Mouse (Mus musculus) heart, adult 9 months (tissue): Measurements from ENCODE around the gene Erg.

ENCODE experiments used
- DNase-seq, 2 experiments: peaks; one replicate each; pipeline ENCODE4 v3.0.0; 2022; ENCODE audit warnings: low spot score in 2 of 2

The Erg gene

DNA sequence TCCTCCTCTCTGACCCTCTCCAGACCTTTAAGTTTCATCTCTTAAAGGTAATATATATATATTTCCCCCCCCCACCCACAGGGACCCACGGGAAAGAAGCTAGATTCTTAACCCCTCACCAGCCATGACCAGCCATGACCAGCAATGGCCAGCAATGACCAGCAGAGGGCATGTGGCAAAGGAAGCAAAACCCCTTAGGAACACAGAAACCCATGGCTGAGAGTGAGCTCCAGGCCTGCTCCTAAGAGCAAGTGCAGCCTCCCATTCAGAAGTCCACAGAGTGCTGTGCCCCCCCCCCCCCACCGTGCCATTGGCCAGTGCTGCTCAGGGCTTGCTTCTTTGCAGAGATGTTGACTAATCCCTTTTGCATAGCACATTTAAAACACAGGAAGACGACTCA is 235.9 kb downstream of the Erg start:
- no peak for DNase-seq

GRCm38 (mm10) chr16:95349745-95350144 is 236.6 kb downstream of the Erg start:
- no peak for DNase-seq

GRCm38 (mm10) chr16:95349344-95349743 is 237.0 kb downstream of the Erg start:
- no peak for DNase-seq

DNA sequence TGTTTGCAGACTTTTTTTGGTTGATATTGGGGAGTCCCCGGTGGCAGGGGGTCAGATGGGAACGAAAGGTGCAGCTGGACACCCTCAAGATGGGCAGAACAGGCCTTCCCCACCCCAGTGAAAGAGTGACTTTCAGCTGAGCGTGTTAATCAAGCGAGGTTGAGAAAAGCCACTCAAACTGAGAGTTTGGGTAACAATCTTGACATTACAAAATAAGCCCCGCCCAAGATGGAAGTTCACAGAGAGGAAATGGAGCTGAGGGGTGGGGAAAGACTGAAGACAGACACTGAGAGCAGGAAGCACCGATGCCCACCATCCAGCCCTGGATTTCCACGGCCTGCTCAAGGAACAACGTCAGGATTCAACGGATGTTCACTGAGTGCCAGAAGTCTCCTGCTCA is 237.8 kb downstream of the Erg start:
- no peak for DNase-seq

DNA sequence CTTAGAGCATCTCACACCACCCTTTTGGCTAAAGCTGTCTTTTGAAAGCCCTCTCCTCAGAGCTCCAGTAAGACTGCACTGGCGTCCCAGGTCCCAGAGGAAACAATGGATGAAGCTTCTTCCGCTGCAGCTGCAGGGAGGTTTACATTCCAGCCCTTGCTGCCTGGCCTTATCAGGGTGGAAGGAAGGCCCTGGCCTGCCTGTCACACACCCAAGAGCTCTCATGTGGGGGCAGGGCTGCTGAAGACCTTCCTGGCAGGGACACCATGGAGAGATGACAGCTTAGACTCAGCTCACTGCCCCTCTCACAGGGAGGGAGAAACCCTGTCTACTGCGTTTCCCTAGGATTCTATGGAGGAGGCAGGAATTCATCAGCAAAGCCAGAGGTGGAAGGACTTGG is 239.2 kb downstream of the Erg start:
- peak; percentile 50 to 77 for DNase-seq

- DNase-seq = peak; percentile 21 to 46
Measured at GRCm38 (mm10) chr16:95345882-95346281, 240.5 kb downstream of the Erg start.

DNA sequence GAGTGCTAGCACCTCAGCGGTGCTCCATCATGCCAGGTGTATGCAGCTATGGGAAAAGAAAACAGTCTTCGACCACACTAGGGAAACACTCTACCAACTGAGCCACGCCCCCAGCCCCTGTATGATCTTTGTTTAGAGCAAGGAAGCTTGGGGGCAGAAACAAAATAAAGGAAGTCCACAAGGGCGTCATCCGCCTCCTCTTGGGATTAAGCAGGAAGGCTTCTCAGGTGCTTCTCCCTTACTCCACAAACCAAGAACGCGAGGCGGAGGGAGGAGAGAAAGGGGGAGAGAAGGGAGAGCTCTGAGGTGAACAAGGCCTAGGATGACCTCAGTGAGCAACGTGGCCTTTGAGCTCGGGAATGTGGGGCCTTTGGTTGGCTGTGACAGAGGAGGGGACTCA is 241.4 kb downstream of the Erg start:
- no peak for DNase-seq

- no peak for DNase-seq
Measured at GRCm38 (mm10) chr16:95342030-95342429, 244.4 kb downstream of the Erg start.

GRCm38 (mm10) chr16:95340885-95341791 is 245.3 kb downstream of the Erg start:
- DNase-seq = peak; percentile 67 to 75

DNA sequence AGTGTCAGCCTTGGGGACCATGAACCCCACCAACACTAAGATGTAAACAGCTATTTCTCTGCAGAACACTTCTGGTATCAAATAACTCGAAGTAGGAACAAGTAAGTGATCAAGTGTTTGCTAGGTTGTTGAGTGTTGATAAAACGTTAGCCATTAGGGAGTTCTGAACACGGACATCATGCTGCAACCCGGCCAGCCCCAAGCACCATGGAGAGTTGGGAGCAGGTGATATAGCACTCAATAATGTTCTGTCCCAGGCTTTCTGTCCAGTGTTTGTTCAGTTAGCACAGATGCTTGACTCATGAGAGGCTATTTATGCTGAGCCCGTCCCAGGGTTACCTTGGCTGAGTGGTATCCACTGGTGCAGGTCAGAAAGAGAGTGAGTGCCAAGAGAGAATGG is 254.2 kb downstream of the Erg start:
- no peak for DNase-seq

DNA sequence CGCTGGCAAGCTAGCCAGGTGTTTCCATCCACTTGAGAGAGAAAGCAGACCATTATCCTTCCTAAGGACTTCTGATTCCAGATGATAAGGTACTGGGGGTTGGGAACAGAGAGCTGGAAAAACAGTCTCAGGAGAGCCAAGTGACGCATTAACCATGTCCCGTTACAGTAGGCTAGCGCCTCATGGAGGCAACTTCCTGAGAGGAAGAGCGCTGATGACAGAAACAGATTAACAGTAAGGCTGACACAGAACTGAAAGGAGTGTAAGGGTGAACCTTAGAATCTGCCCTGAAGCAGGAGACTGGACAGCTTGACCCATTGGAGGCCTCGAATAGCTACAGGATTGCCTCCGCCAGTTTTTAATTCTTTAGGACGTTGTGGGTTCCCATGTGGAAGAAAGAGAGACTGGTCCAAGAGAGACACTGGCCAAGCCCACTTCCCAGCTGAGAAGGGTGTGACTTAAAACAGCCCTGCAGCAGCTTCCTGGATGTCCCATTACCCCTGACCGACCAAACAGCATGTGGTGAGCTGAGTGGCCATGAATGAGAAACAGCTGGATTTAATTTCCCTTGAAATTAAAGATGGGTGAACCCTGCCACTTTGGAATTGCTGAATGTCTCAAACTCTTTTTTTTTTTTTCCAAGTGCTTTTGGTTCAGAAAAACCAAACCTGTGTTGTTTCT is 264.3 kb downstream of the Erg start:
- DNase-seq = peak; percentile 52 to 83
